Mouse (Mus musculus) stomach, postnatal 0 days (tissue): ENCODE data around the gene Prex1.

Experiments
- CTCF ChIP-seq: IDR thresholded peaks from 2 replicates; pipeline ENCODE4 v1.5.1; 2016; ENCODE audit warnings: antibody characterized with exemption, low read depth, mild to moderate bottlenecking, moderate library complexity
- EP300 ChIP-seq: optimal IDR thresholded peaks from 2 replicates; pipeline ENCODE3; 2016; ENCODE audit warnings: antibody characterized with exemption

GRCm38 (mm10) chr2:166711681-166712132 is 1.9 kb downstream of the Prex1 start:
- TF ChIP-seq CTCF (no peak), EP300 (no peak)
